Mouse (Mus musculus) ES-Bruce4 (cell line): ENCODE data around the gene Unc45a. TPM values are rescaled to one million over a fixed set of nuclear protein-coding genes. Genes with fewer than 3 reads are reported as not detected.

Experiments
- H3K27ac ChIP-seq: 2 replicates; pipeline ENCODE4 v1.5.1; 2012; ENCODE audit warnings: low read length, inconsistent platforms; ENCODE audit not compliant: insufficient read depth
- H3K27me3 ChIP-seq: 2 replicates; pipeline ENCODE4 v1.6.1; 2012; ENCODE audit warnings: mild to moderate bottlenecking, low read length, inconsistent platforms; ENCODE audit not compliant: control insufficient read depth, poor library complexity, insufficient read depth, severe bottlenecking
- H3K36me3 ChIP-seq: 2 replicates; pipeline ENCODE4 v1.6.1; 2012; ENCODE audit warnings: inconsistent platforms, mild to moderate bottlenecking, low read length, moderate library complexity; ENCODE audit not compliant: control insufficient read depth, poor library complexity, insufficient read depth, severe bottlenecking
- H3K4me1 ChIP-seq: one replicate; pipeline ENCODE4 v1.8.1; 2011; ENCODE audit warnings: low read length; ENCODE audit not compliant: control insufficient read depth, insufficient read depth
- H3K4me3 ChIP-seq: 2 replicates; pipeline ENCODE4 v1.5.1; 2011; ENCODE audit warnings: low read depth, mild to moderate bottlenecking, low read length
- H3K9ac ChIP-seq: 2 replicates; pipeline ENCODE4 v1.6.1; 2012; ENCODE audit warnings: low read depth, mild to moderate bottlenecking, inconsistent platforms; ENCODE audit not compliant: poor library complexity, severe bottlenecking
- H3K9me3 ChIP-seq: replicated peaks from 2 replicates; pipeline ENCODE4 v1.6.1; 2012; ENCODE audit warnings: mild to moderate bottlenecking, low read length, inconsistent platforms; ENCODE audit not compliant: control insufficient read depth, poor library complexity, insufficient read depth, severe bottlenecking
- CTCF ChIP-seq: IDR thresholded peaks from one replicate; pipeline ENCODE4 v1.8.1; 2011; ENCODE audit warnings: low read depth, low read length
- EP300 ChIP-seq: IDR thresholded peaks from 2 replicates; pipeline ENCODE4 v1.6.1; 2011; ENCODE audit warnings: low read depth, low read length; ENCODE audit not compliant: insufficient read depth
- POLR2A ChIP-seq: IDR thresholded peaks from one replicate; pipeline ENCODE4 v1.8.1; 2011; ENCODE audit warnings: low read length; ENCODE audit not compliant: insufficient read depth
- polyA plus RNA-seq: library from polyadenylated mRNA; stranded (reverse); fragments of >200 nt; gene quantifications from 2 replicates; pipeline ENCODE4 v1.2.4, GENCODE M21; 2011; ENCODE audit warnings: low read depth; ENCODE audit not compliant: missing spikeins, insufficient read depth, insufficient read length

Unc45a gene
- polyA plus RNA-seq, 1 experiment, result 24.0 TPM

DNA sequence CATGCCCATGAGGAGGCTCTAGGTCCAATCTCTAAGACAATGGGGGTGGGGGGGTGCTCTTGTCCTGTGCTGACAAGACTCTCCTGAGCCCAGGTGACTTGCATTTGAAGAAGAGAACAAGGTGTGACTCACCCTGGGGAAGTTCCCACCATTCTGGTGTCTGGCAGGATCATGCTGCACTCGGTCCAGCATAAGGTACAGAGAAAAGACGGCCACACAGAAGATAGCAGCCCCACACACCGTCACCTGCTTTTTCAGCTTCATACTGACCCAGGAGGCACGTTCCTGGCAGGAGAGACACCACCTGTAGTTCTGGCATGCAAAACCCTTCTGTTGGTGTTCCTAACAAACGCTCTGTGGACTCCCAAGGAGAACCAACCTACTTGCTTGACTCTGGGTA is 28.7 kb upstream of the Unc45a start:
- H3K9me3 ChIP-seq, result no peaks in the 10 kb centered on the region
- no peak overlapping the region for H3K4me3 ChIP-seq
- H3K4me1 ChIP-seq, result no peaks in the 10 kb centered on the region
- no peaks in the 10 kb centered on the region for H3K36me3 ChIP-seq
- no peak overlapping the region for H3K9ac ChIP-seq
- no peaks in the 10 kb centered on the region for H3K27me3 ChIP-seq
- H3K27ac ChIP-seq, result no peak overlapping the region
- no peak for TF ChIP-seq EP300
- TF ChIP-seq POLR2A, result no peak
- no peak for TF ChIP-seq CTCF

GRCm38 (mm10) chr7:80368635-80369421 is 28.0 kb upstream of the Unc45a start:
- Histone ChIP-seq H3K4me3 (no peak overlapping the region), H3K9me3 (no peaks in the 10 kb centered on the region), H3K36me3 (no peaks in the 10 kb centered on the region), H3K27me3 (no peaks in the 10 kb centered on the region), H3K4me1 (no peaks in the 10 kb centered on the region), H3K9ac (no peak overlapping the region), H3K27ac (no peak overlapping the region)
- TF ChIP-seq CTCF (no peak), POLR2A (no peak), EP300 (no peak)

- Histone ChIP-seq H3K9me3 (no peaks in the 10 kb centered on the region), H3K27me3 (no peaks in the 10 kb centered on the region), H3K9ac (no peak overlapping the region), H3K27ac (no peak overlapping the region), H3K36me3 (no peaks in the 10 kb centered on the region), H3K4me3 (no peak overlapping the region), H3K4me1 (no peaks in the 10 kb centered on the region)
- TF ChIP-seq POLR2A (no peak), CTCF (no peak), EP300 (no peak)
These were observed 27.2 kb upstream of the Unc45a start for GRCm38 (mm10) chr7:80368009-80368408.

DNA sequence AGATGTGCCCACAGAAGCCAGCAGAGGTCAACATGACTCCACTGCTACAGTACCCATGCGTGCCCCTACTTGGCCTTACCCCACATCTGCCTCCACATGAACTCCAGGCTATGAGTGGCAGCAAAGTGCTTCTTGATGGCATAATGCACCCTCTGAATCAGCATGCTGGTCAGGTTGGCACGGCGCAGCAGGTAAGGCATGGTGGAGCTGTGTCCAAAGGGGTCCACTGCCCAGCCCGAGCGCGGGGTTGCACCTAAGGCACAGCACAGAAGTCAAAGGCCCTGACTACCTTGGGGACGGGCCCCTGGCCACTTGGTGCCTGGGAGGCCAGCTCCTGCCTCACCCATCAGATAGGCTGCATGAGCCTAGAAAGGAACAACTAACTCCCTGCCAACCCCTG is 26.4 kb upstream of the Unc45a start:
- no peaks in the 10 kb centered on the region for H3K36me3 ChIP-seq
- no peaks in the 10 kb centered on the region for H3K9me3 ChIP-seq

DNA sequence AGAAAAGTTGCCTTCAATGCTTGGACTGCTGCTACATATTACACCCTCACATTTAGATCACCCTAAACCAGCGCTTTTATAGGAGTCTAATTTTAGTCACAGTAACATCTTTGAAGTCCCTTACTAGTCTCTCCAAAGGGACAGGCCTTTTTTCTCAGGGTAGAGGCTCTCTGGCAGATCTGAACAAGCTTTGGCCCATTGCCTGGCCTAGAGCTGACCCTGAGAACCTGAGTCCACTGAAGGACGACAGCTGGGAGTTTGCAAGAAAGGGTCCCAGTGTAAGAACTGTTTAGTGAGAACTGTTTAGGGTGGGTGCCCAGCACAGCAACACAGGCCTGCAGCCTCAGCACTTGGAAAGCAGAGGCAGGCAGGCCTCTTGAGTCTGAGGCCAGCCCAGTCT is 25.0 kb upstream of the Unc45a start:
- no peaks in the 10 kb centered on the region for H3K9me3 ChIP-seq
- TF ChIP-seq CTCF (no peak), POLR2A (no peak), EP300 (no peak)
- no peak overlapping the region for H3K9ac ChIP-seq
- H3K4me1 ChIP-seq, result no peaks in the 10 kb centered on the region
- no peaks in the 10 kb centered on the region for H3K27me3 ChIP-seq
- H3K4me3 ChIP-seq, result no peak overlapping the region
- H3K36me3 ChIP-seq, result no peaks in the 10 kb centered on the region
- H3K27ac ChIP-seq, result no peak overlapping the region

More for the DNA sequence above, 26.4 kb upstream of the Unc45a start:
- no peak overlapping the region for H3K4me3 ChIP-seq
- TF ChIP-seq POLR2A, result no peak
- no peak for TF ChIP-seq EP300
- no peak for TF ChIP-seq CTCF
- H3K9ac ChIP-seq, result no peak overlapping the region
- no peak overlapping the region for H3K27ac ChIP-seq
- no peaks in the 10 kb centered on the region for H3K27me3 ChIP-seq
- H3K4me1 ChIP-seq, result no peaks in the 10 kb centered on the region

DNA sequence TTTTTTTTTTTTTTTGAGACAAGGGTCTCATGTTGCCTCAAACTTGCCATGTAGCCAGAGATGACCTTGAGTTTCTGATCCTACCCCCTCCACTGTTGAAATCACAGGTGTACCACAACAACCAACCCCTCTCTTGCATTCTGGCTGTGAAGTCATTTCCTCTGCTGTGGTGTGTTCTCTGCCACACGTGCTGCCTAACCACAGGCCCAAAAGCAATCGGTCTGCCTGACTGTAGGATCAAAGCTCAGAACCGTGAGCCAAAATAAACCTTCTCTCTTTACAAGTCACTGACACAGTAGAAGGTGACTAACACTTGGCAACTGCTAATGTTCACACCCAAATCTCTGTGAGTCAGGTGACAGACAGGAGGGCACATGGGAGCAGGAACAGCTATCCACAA is 19.6 kb upstream of the Unc45a start:
- Histone ChIP-seq H3K27me3 (no peaks in the 10 kb centered on the region), H3K9ac (no peak overlapping the region), H3K4me3 (no peak overlapping the region), H3K4me1 (no peaks in the 10 kb centered on the region), H3K27ac (no peak overlapping the region), H3K36me3 (no peaks in the 10 kb centered on the region), H3K9me3 (no peaks in the 10 kb centered on the region)
- no peak for TF ChIP-seq POLR2A
- TF ChIP-seq EP300, result no peak
- no peak for TF ChIP-seq CTCF
